Mouse (Mus musculus): ENCODE measurements around the gene Kif21b. TPM values are rescaled to one million over a fixed set of nuclear protein-coding genes. Genes with fewer than 3 reads are reported as not detected.

Kif21b gene
- polyA plus RNA-seq, 1 experiment from 2014 or later: 0.74 TPM

GRCm38 (mm10) chr1:136132386-136133201, 1.4 kb downstream of the Kif21b start:
- Histone ChIP-seq H3K4me2 (ENCODE audit: low read length) (peak overlapping the region; percentile 100), H3K4me3 (replicated peaks; ENCODE audit: low read depth, low read length) (peak overlapping the region; percentile 66; the same call in 1 of the 2 replicates), H3K27me3 (ENCODE audit: insufficient read depth, low read length) (no peaks in the 10 kb centered on the region), H3K9me3 (replicated peaks; ENCODE audit: low read length) (no peaks in the 10 kb centered on the region), H3K36me3 (ENCODE audit: insufficient read depth, low read length) (no peaks in the 10 kb centered on the region), H3K9ac (ENCODE audit: low read depth, low read length) (no peak overlapping the region), H3K4me1 (replicated peaks; ENCODE audit: insufficient read depth, low read length) (peaks cover 35% of the 10 kb centered on the region; the same call in 1 of the 2 replicates), H3K27ac (no peak overlapping the region)
- no peak for TF ChIP-seq CTCF (IDR thresholded peaks at IDR 0.05; ENCODE audit: low read depth)
- 50% methylated on average over 10 of the region's 10 CpGs for WGBS
- ATAC-seq (replicated peaks; ENCODE audit: low FRiP score, low read depth) (no peak), DNase-seq (ENCODE audit: low spot score) (no peak)

- H3K27ac ChIP-seq: no peak overlapping the region
- H3K4me3 ChIP-seq (replicated peaks; ENCODE audit: low read depth, low read length): no peak overlapping the region
- H3K27me3 ChIP-seq (ENCODE audit: insufficient read depth, low read length): no peaks in the 10 kb centered on the region
- no peak for TF ChIP-seq CTCF (IDR thresholded peaks at IDR 0.05; ENCODE audit: low read depth)
- H3K4me2 ChIP-seq (ENCODE audit: low read length): peak overlapping the region; percentile 28
- peaks cover 37% of the 10 kb centered on the region for H3K4me1 ChIP-seq (replicated peaks; ENCODE audit: insufficient read depth, low read length)
- no peaks in the 10 kb centered on the region for H3K9me3 ChIP-seq (replicated peaks; ENCODE audit: low read length)
- no peak overlapping the region for H3K9ac ChIP-seq (ENCODE audit: low read depth, low read length)
- no peaks in the 10 kb centered on the region for H3K36me3 ChIP-seq (ENCODE audit: insufficient read depth, low read length)
- ATAC-seq (replicated peaks; ENCODE audit: low FRiP score, low read depth) (no peak), DNase-seq (ENCODE audit: low spot score) (peak; percentile 71)
- WGBS: 26% methylated on average over 13 of the region's 13 CpGs
Measured at GRCm38 (mm10) chr1:136133570-136134240, 2.5 kb downstream of the Kif21b start.

- Histone ChIP-seq H3K27ac (no peak overlapping the region), H3K36me3 (ENCODE audit: insufficient read depth, low read length) (no peaks in the 10 kb centered on the region), H3K9me3 (replicated peaks; ENCODE audit: low read length) (no peaks in the 10 kb centered on the region), H3K4me1 (replicated peaks; ENCODE audit: insufficient read depth, low read length) (peaks cover 33% of the 10 kb centered on the region), H3K4me3 (replicated peaks; ENCODE audit: low read depth, low read length) (no peak overlapping the region), H3K9ac (ENCODE audit: low read depth, low read length) (no peak overlapping the region), H3K27me3 (ENCODE audit: insufficient read depth, low read length) (no peaks in the 10 kb centered on the region), H3K4me2 (ENCODE audit: low read length) (no peak overlapping the region)
- WGBS: 58% methylated on average over 2 of the region's 2 CpGs
- no peak for DNase-seq (ENCODE audit: low spot score)
- ATAC-seq (replicated peaks; ENCODE audit: low FRiP score, low read depth): no peak
- TF ChIP-seq CTCF (IDR thresholded peaks at IDR 0.05; ENCODE audit: low read depth): no peak
Measured at GRCm38 (mm10) chr1:136134547-136134946, 3.4 kb downstream of the Kif21b start.

GRCm38 (mm10) chr1:136135046-136135445, 3.9 kb downstream of the Kif21b start:
- Histone ChIP-seq H3K4me1 (replicated peaks; ENCODE audit: insufficient read depth, low read length) (peaks cover 36% of the 10 kb centered on the region), H3K4me2 (ENCODE audit: low read length) (no peak overlapping the region), H3K4me3 (replicated peaks; ENCODE audit: low read depth, low read length) (no peak overlapping the region), H3K27me3 (ENCODE audit: insufficient read depth, low read length) (no peaks in the 10 kb centered on the region), H3K27ac (no peak overlapping the region), H3K36me3 (ENCODE audit: insufficient read depth, low read length) (no peaks in the 10 kb centered on the region), H3K9me3 (replicated peaks; ENCODE audit: low read length) (no peaks in the 10 kb centered on the region), H3K9ac (ENCODE audit: low read depth, low read length) (no peak overlapping the region)
- TF ChIP-seq CTCF (IDR thresholded peaks at IDR 0.05; ENCODE audit: low read depth): no peak
- 42% methylated on average over 1 of the region's 1 CpGs for WGBS
- DNase-seq (ENCODE audit: low spot score) (no peak), ATAC-seq (replicated peaks; ENCODE audit: low FRiP score, low read depth) (no peak)

- H3K36me3 ChIP-seq (ENCODE audit: insufficient read depth, low read length): no peaks in the 10 kb centered on the region
- no peak for TF ChIP-seq CTCF (IDR thresholded peaks at IDR 0.05; ENCODE audit: low read depth)
- no peaks in the 10 kb centered on the region for H3K9me3 ChIP-seq (replicated peaks; ENCODE audit: low read length)
- no peak for DNase-seq (ENCODE audit: low spot score)
- no peak overlapping the region for H3K4me3 ChIP-seq (replicated peaks; ENCODE audit: low read depth, low read length)
- WGBS: 73% methylated on average over 6 of the region's 6 CpGs
- no peak overlapping the region for H3K4me2 ChIP-seq (ENCODE audit: low read length)
- ATAC-seq (replicated peaks; ENCODE audit: low FRiP score, low read depth): no peak
- no peak overlapping the region for H3K9ac ChIP-seq (ENCODE audit: low read depth, low read length)
- H3K27ac ChIP-seq: no peak overlapping the region
- H3K27me3 ChIP-seq (ENCODE audit: insufficient read depth, low read length): no peaks in the 10 kb centered on the region
- peaks cover 31% of the 10 kb centered on the region for H3K4me1 ChIP-seq (replicated peaks; ENCODE audit: insufficient read depth, low read length)
Measured at GRCm38 (mm10) chr1:136135777-136136444, 4.7 kb downstream of the Kif21b start.

- H3K9ac ChIP-seq (ENCODE audit: low read depth, low read length): no peak overlapping the region
- 46% methylated on average over 4 of the region's 4 CpGs for WGBS
- H3K27me3 ChIP-seq (ENCODE audit: insufficient read depth, low read length): no peaks in the 10 kb centered on the region
- H3K9me3 ChIP-seq (replicated peaks; ENCODE audit: low read length): no peaks in the 10 kb centered on the region
- no peak for DNase-seq (ENCODE audit: low spot score)
- ATAC-seq (replicated peaks; ENCODE audit: low FRiP score, low read depth): no peak
- peaks cover 31% of the 10 kb centered on the region for H3K4me1 ChIP-seq (replicated peaks; ENCODE audit: insufficient read depth, low read length)
- H3K36me3 ChIP-seq (ENCODE audit: insufficient read depth, low read length): no peaks in the 10 kb centered on the region
- TF ChIP-seq CTCF (IDR thresholded peaks at IDR 0.05; ENCODE audit: low read depth): no peak
- no peak overlapping the region for H3K27ac ChIP-seq
- no peak overlapping the region for H3K4me3 ChIP-seq (replicated peaks; ENCODE audit: low read depth, low read length)
- H3K4me2 ChIP-seq (ENCODE audit: low read length): no peak overlapping the region
Measured at GRCm38 (mm10) chr1:136136547-136136946, 5.4 kb downstream of the Kif21b start.

All from kidney, postnatal 0 days (tissue).